Mouse (Mus musculus) MEL (cell line): ENCODE data around the gene Rprd1b.

ENCODE experiments used
- CHD1 ChIP-seq: IDR thresholded peaks from 2 replicates; pipeline ENCODE4 v1.6.1; 2012; ENCODE audit warnings: low read depth, mild to moderate bottlenecking, inconsistent platforms, low read length, improper control_type of control experiment
- CTCF ChIP-seq, 3 experiments: IDR thresholded peaks in 2 of 3; conservative IDR thresholded peaks in 1 of 3; 2 replicates each; pipeline ENCODE4 v1.5.1; 2011 to 2012; ENCODE audit warnings: low read length in 3 of 3, low read depth in 2 of 3, mild to moderate bottlenecking in 2 of 3, improper control_type of control experiment in 1 of 3, inconsistent platforms in 1 of 3, mixed read lengths in 1 of 3, moderate library complexity in 1 of 3; ENCODE audit not compliant: control insufficient read depth in 1 of 3, insufficient read depth in 1 of 3, poor library complexity in 1 of 3, severe bottlenecking in 1 of 3
- E2F4 ChIP-seq: IDR thresholded peaks from 2 replicates; pipeline ENCODE4 v1.6.1; 2011; ENCODE audit warnings: low read depth, low read length, improper control_type of control experiment, borderline replicate concordance
- EP300 ChIP-seq, 2 experiments: IDR thresholded peaks; 2 replicates each; pipeline ENCODE4 v1.6.1; 2011; ENCODE audit warnings: improper control_type of control experiment in 2 of 2, low read length in 2 of 2, low read depth in 1 of 2, mild to moderate bottlenecking in 1 of 2
- HCFC1 ChIP-seq: IDR thresholded peaks from 2 replicates; pipeline ENCODE4 v1.6.1; 2012; ENCODE audit warnings: low read depth, mild to moderate bottlenecking, inconsistent platforms, low read length, improper control_type of control experiment, moderate library complexity
- MXI1 ChIP-seq: IDR thresholded peaks from 2 replicates; pipeline ENCODE4 v1.6.1; 2011; ENCODE audit warnings: mild to moderate bottlenecking, low read depth, low read length, improper control_type of control experiment
- RCOR1 ChIP-seq: IDR thresholded peaks from 2 replicates; pipeline ENCODE4 v1.6.1; 2012; ENCODE audit warnings: low read depth, mild to moderate bottlenecking, inconsistent platforms, low read length, improper control_type of control experiment
- ZKSCAN1 ChIP-seq: IDR thresholded peaks from 2 replicates; pipeline ENCODE4 v1.6.1; 2012; ENCODE audit warnings: low read depth, mild to moderate bottlenecking, inconsistent platforms, low read length, improper control_type of control experiment, moderate library complexity

GRCm38 (mm10) chr2:158028354-158028863 is at the start of gene Rprd1b, which contains the start of gene Tti1:
- TF ChIP-seq EP300 (IDR thresholded peaks at IDR 0.05; ENCODE audit: low read depth in 1 of 2, low read length in 2 of 2), result peak in 1 of 2 experiments; percentile 32; a peak in 1 of 4 replicates
- TF ChIP-seq HCFC1, result peak; percentile 95
- TF ChIP-seq MXI1, result peak; percentile 59; the same call in 1 of the 2 replicates
- no peak for TF ChIP-seq ZKSCAN1
- TF ChIP-seq RCOR1, result no peak
- TF ChIP-seq CTCF (IDR thresholded peaks at IDR 0.05 in 2 of 3, conservative IDR thresholded peaks at IDR 0.05 in 1 of 3; ENCODE audit: control insufficient read depth in 1 of 3, insufficient read depth in 1 of 3, low read depth in 2 of 3, low read length in 3 of 3, poor library complexity in 1 of 3, severe bottlenecking in 1 of 3), result no peak
- peak; percentile 97 for TF ChIP-seq E2F4
- TF ChIP-seq CHD1, result no peak
